Mouse (Mus musculus): ENCODE results near the gene Zfp750.

The Zfp750 gene

GRCm38 (mm10) chr11:121475699-121476415 lies 43.3 kb downstream of the Zfp750 start:
- peak; percentile 74 for DNase-seq (ENCODE audit: low spot score)

- no peak for DNase-seq (ENCODE audit: low spot score)
These were observed 44.3 kb downstream of the Zfp750 start for GRCm38 (mm10) chr11:121474831-121475230.

GRCm38 (mm10) chr11:121467408-121467807 lies 51.7 kb downstream of the Zfp750 start:
- no peak for DNase-seq (ENCODE audit: low spot score)

All from urinary bladder, postnatal 25 days (tissue).